Mouse (Mus musculus): ENCODE measurements at regions not wholly inside any gene's neighbourhood (a gene's known extent, or its start where the extent isn't known, plus 50 kb on each side); places are given as distances from the start of the nearest gene placed in this dataset.

DNA sequence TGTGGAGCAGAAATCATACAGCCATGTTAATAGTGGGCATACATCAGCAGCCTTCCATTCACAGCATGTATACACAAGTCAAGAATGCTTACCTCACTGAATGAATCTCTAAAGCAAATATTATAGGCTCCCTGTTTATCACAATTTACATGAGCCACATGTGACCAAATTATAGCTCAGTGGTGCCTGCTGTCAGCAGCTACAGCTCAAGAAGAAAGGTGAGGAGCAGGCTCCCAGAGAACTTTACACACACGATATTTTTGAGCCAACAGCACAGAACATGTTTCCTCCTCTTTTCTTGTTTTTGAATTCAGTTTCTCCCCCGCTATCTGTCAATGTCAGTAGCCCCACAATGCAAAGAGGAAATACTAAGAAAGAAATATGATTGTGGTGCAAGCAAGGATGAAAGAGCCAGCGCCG, 1605.4 kb downstream of the 4930444P10Rik start:
- Histone ChIP-seq H3K27me3 (peaks cover 4% of the 10 kb centered on the region; the same call in 1 of the 2 replicates), H3K9me3 (no peaks in the 10 kb centered on the region), H3K9ac (replicated peaks) (no peak overlapping the region), H3K36me3 (no peaks in the 10 kb centered on the region), H3K4me2 (no peak overlapping the region), H3K4me1 (replicated peaks) (no peaks in the 10 kb centered on the region), H3K27ac (no peak overlapping the region), H3K4me3 (replicated peaks) (no peak overlapping the region)
- 40% methylated on average over 4 of the region's 4 CpGs for WGBS
- no peak for ATAC-seq (ENCODE audit: insufficient number of reproducible peaks, insufficient read depth, low FRiP score, low TSS enrichment, low read depth)

DNA sequence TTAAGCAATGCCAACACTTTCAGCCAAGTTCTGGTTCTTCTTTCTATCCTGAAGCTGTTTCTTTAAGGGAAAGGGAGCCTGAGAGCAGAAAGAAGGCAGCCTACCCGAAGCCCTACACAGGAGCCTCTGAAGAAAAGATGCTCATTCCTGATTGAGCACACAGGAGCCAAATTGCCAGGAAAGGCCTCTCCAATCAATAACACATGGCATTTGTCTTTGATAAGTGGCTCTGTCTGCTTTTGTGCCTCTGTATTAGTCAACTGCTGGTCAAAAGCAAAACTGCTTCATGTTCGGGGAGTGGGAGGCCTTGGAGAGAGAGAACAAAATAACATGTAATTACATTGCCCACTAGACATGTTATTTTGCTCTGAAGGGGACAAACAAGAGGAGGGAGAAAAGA, 1607.4 kb downstream of the 4930444P10Rik start:
- 21% methylated on average over 2 of the region's 2 CpGs for WGBS
- no peak for ATAC-seq (ENCODE audit: insufficient number of reproducible peaks, insufficient read depth, low FRiP score, low TSS enrichment, low read depth)
- Histone ChIP-seq H3K9ac (replicated peaks) (no peak overlapping the region), H3K9me3 (no peaks in the 10 kb centered on the region), H3K27me3 (peaks cover 4% of the 10 kb centered on the region; the same call in 1 of the 2 replicates), H3K36me3 (no peaks in the 10 kb centered on the region), H3K4me2 (no peak overlapping the region), H3K4me3 (replicated peaks) (no peak overlapping the region), H3K4me1 (replicated peaks) (no peaks in the 10 kb centered on the region), H3K27ac (no peak overlapping the region)

DNA sequence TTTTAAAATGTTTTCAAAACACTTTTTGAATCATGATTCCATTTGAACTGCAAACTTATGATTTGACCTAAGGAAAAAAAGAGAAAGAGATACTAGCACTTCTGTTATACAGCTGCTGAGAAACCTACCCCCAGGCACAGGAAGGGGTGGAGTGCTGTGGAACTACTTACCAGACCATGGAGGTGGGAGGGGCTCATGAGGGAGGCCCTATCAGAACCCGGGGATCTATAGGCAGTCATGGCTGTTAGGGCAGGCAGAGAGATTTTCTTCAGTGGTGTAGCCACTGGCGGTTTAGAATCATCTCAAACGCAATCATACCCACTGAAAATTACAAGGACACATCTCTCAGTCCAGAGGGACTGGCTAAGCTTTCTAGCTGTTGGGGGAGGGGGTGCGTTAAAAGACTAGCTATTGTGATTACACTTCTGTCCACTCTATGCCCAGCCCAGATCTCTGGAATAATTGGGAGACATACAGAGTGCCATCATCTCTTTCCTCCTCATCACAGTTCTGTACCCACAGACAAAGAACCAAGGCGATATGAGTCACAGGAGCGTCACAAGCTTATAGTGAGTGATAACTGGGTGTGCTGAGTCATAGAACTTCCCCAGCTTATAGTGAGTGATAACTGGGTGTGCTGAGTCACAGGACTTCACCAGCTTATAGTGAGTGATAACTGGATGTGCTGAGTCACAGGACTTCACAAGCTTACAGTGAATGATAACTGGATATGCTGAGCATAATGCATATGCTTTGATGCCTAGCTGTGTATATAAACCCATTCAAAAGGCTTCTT, 1608.8 kb downstream of the 4930444P10Rik start:
- Histone ChIP-seq H3K4me2 (no peak overlapping the region), H3K27me3 (peaks cover 4% of the 10 kb centered on the region; the same call in 1 of the 2 replicates), H3K36me3 (no peaks in the 10 kb centered on the region), H3K27ac (no peak overlapping the region), H3K9ac (replicated peaks) (no peak overlapping the region), H3K4me3 (replicated peaks) (no peak overlapping the region), H3K4me1 (replicated peaks) (no peaks in the 10 kb centered on the region), H3K9me3 (no peaks in the 10 kb centered on the region)
- no peak for ATAC-seq (ENCODE audit: insufficient number of reproducible peaks, insufficient read depth, low FRiP score, low TSS enrichment, low read depth)
- WGBS: 88% methylated on average over 6 of the region's 6 CpGs

DNA sequence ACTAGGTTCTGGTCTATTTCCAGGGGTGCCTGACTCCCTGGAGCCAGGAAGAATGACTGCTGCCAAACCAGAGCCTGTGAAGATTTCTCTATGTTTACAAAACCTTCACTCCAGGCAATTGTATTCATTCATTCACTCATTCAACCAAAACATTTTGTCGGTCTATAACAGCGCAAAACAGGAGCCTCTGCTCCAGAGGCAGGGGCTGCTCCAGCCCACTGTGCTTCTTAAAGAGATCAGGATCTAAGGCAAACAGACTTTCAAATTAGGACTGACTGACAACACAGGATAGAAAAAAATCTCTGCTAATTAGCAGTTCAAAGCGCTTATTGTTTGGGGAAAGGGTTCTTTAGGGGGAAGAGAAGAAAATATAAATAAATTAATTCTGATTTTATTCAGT, 1620.8 kb downstream of the 4930444P10Rik start:
- no peak overlapping the region for H3K27ac ChIP-seq
- H3K9ac ChIP-seq (replicated peaks): no peak overlapping the region
- H3K27me3 ChIP-seq: no peaks in the 10 kb centered on the region
- no peak overlapping the region for H3K4me2 ChIP-seq
- no peaks in the 10 kb centered on the region for H3K4me1 ChIP-seq (replicated peaks)
- no peaks in the 10 kb centered on the region for H3K9me3 ChIP-seq
- H3K4me3 ChIP-seq (replicated peaks): no peak overlapping the region
- WGBS: 39% methylated on average over 3 of the region's 3 CpGs
- ATAC-seq (ENCODE audit: insufficient number of reproducible peaks, insufficient read depth, low FRiP score, low TSS enrichment, low read depth): no peak
- H3K36me3 ChIP-seq: no peaks in the 10 kb centered on the region

DNA sequence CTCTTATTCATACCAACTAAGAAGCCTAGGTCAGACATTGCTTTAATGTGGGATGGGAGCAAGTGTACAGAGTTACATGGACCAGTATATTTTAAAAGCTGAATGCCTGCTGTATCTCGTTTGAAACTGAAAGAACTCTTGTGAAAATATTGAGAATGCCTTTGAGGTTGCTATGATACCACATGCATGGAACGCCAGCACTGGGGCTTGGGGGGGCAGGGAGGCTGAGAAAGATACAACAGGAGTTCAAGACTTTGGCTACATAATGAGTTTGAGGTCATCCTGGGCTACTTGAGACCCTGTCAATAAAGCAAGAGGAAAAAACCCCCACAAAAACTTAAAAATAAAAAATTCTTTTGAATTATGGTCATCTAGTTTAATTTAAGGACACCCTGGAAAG, 1621.6 kb downstream of the 4930444P10Rik start:
- no peak overlapping the region for H3K4me3 ChIP-seq (replicated peaks)
- no peaks in the 10 kb centered on the region for H3K9me3 ChIP-seq
- WGBS: 76% methylated on average over 2 of the region's 2 CpGs
- no peak overlapping the region for H3K9ac ChIP-seq (replicated peaks)
- no peaks in the 10 kb centered on the region for H3K36me3 ChIP-seq
- H3K27ac ChIP-seq: no peak overlapping the region
- no peak for ATAC-seq (ENCODE audit: insufficient number of reproducible peaks, insufficient read depth, low FRiP score, low TSS enrichment, low read depth)
- H3K27me3 ChIP-seq: no peaks in the 10 kb centered on the region
- H3K4me2 ChIP-seq: no peak overlapping the region
- H3K4me1 ChIP-seq (replicated peaks): no peaks in the 10 kb centered on the region

DNA sequence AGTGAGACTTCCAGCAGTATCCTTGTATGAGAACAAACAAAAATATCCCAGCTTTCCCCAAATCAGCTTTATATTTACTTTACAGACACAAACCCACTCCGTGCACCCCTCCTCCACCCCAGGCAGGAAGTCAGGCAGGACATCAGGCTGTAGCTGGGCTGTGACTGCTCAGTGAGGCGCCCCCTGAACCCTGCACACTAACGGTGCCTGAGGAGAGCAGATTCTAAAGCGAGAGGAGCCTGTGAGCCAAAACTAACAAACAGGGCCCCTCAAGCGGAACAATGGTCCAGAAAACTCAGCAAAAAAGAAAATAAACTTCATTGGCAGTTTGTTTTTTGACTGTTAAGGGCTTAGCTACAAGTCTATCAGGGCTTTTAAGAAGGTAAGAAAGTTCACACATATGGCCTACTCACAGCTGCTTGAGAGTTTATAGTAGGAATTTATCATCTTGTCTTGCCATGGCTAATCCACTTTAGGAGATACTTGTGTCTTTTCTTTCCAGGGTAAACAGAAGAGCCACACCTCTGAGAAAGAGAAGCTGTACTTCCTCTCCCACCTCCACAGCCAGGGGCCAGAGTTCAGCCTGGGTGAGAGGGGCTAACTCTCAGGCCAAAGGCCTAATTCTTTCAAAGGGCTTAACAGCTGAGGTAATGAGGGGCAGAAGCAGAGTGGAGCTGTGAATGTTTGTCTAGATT, 1628.2 kb downstream of the 4930444P10Rik start:
- no peak overlapping the region for H3K27ac ChIP-seq
- no peak overlapping the region for H3K4me2 ChIP-seq
- WGBS: 10% methylated on average over 5 of the region's 5 CpGs
- no peak for ATAC-seq (ENCODE audit: insufficient number of reproducible peaks, insufficient read depth, low FRiP score, low TSS enrichment, low read depth)
- H3K4me3 ChIP-seq (replicated peaks): no peak overlapping the region
- no peaks in the 10 kb centered on the region for H3K9me3 ChIP-seq
- H3K9ac ChIP-seq (replicated peaks): no peak overlapping the region
- no peaks in the 10 kb centered on the region for H3K36me3 ChIP-seq
- H3K4me1 ChIP-seq (replicated peaks): peaks cover 13% of the 10 kb centered on the region
- no peaks in the 10 kb centered on the region for H3K27me3 ChIP-seq

DNA sequence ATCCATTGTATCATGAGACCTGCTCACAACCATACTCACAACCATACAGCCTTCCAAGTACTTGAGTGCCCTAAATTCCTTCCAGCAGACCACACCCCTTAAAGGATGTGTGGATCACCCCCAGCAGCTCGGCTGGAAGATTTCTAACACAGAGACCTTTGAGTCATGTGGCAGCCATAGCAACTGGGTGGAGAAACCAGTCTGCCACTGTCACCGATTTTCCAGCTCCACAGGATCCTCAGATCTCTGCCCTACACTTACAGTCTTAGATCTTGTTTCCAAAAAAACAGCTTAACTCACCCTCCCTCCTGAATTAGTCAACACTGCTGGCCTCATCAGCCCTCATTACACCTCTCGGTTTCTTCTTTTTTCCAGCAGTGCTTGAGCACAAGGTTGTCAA, 1630.6 kb downstream of the 4930444P10Rik start:
- Histone ChIP-seq H3K9me3 (no peaks in the 10 kb centered on the region), H3K4me3 (replicated peaks) (no peak overlapping the region), H3K4me2 (no peak overlapping the region), H3K9ac (replicated peaks) (no peak overlapping the region), H3K36me3 (no peaks in the 10 kb centered on the region), H3K4me1 (replicated peaks) (peaks cover 13% of the 10 kb centered on the region), H3K27me3 (no peaks in the 10 kb centered on the region), H3K27ac (no peak overlapping the region)
- WGBS: 32% methylated on average over 3 of the region's 3 CpGs
- ATAC-seq (ENCODE audit: insufficient number of reproducible peaks, insufficient read depth, low FRiP score, low TSS enrichment, low read depth): no peak

DNA sequence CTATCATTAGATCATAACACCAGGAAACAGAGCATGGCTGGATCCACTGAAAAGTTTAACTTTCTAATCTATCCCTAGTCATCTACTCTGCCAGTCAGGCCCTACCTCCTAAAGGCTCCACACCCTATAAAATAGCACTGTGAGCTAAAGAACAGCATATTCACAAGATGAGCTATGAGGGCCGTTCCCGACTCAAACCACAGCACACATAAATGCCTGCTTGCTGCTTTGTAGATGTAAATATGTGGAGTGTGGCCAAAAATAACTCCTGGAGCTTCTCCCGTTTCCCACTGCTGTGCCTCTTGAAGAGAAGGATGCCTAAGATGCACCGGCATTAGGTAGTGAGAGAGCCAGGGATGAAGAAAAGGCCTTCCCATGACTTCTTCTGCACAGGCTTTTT, 1632.3 kb downstream of the 4930444P10Rik start:
- no peak for ATAC-seq (ENCODE audit: insufficient number of reproducible peaks, insufficient read depth, low FRiP score, low TSS enrichment, low read depth)
- no peak overlapping the region for H3K4me2 ChIP-seq
- WGBS: 61% methylated on average over 4 of the region's 4 CpGs
- H3K27ac ChIP-seq: no peak overlapping the region
- H3K27me3 ChIP-seq: no peaks in the 10 kb centered on the region
- H3K36me3 ChIP-seq: no peaks in the 10 kb centered on the region
- peaks cover 13% of the 10 kb centered on the region for H3K4me1 ChIP-seq (replicated peaks)
- H3K9ac ChIP-seq (replicated peaks): no peak overlapping the region
- H3K4me3 ChIP-seq (replicated peaks): no peak overlapping the region
- no peaks in the 10 kb centered on the region for H3K9me3 ChIP-seq

DNA sequence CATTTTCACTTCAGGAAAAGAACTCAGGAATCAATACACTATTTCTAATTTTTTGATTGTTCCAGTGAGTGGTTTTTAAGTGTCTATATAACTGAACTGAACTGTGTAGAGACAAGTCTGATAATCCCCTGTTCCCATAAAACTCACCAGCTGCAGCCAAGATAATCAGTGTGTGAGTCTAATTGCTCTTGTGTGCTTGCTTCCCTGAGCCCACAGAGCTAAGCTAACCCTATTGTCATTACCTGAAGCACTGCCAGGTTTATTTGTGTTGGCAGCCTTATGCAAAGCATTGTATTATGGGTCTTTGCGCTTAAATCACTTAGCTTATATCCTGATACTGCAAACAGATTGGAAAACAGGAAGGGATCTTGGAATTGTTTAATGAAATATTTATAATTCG, 1663.8 kb downstream of the 4930444P10Rik start:
- H3K27me3 ChIP-seq: no peaks in the 10 kb centered on the region
- H3K4me2 ChIP-seq: no peak overlapping the region
- no peak overlapping the region for H3K9ac ChIP-seq (replicated peaks)
- no peak for ATAC-seq (ENCODE audit: insufficient number of reproducible peaks, insufficient read depth, low FRiP score, low TSS enrichment, low read depth)
- H3K4me1 ChIP-seq (replicated peaks): peaks cover 6% of the 10 kb centered on the region; the same call in 1 of the 2 replicates
- no peaks in the 10 kb centered on the region for H3K36me3 ChIP-seq
- H3K4me3 ChIP-seq (replicated peaks): no peak overlapping the region
- 76% methylated on average over 2 of the region's 2 CpGs for WGBS
- no peaks in the 10 kb centered on the region for H3K9me3 ChIP-seq
- H3K27ac ChIP-seq: no peak overlapping the region

DNA sequence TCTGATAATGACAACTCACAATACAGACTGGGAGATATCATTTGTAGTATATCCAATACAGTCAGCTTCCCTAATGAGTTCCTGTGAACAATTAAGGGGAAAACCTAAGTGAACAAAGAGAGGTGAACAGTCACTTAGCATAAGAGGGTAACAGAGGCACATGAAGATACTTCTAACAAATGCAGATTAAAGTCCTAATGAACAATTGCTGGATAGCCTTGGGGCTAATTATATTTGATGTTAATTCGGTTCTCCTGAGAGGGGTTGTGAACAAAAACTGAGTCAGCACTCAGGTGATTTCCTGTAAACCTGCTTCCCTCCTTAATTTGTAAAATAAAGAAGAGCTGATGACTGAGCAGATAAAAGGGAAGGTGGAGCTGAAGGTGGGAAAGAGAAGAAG, 1672.1 kb downstream of the 4930444P10Rik start:
- ATAC-seq (ENCODE audit: insufficient number of reproducible peaks, insufficient read depth, low FRiP score, low TSS enrichment, low read depth): no peak
- H3K27ac ChIP-seq: no peak overlapping the region
- H3K4me1 ChIP-seq (replicated peaks): peaks cover 6% of the 10 kb centered on the region; the same call in 1 of the 2 replicates
- no peak overlapping the region for H3K4me2 ChIP-seq
- no peaks in the 10 kb centered on the region for H3K9me3 ChIP-seq
- H3K27me3 ChIP-seq: no peaks in the 10 kb centered on the region
- no peaks in the 10 kb centered on the region for H3K36me3 ChIP-seq
- H3K9ac ChIP-seq (replicated peaks): no peak overlapping the region
- 65% methylated on average over 1 of the region's 1 CpGs for WGBS
- H3K4me3 ChIP-seq (replicated peaks): no peak overlapping the region

DNA sequence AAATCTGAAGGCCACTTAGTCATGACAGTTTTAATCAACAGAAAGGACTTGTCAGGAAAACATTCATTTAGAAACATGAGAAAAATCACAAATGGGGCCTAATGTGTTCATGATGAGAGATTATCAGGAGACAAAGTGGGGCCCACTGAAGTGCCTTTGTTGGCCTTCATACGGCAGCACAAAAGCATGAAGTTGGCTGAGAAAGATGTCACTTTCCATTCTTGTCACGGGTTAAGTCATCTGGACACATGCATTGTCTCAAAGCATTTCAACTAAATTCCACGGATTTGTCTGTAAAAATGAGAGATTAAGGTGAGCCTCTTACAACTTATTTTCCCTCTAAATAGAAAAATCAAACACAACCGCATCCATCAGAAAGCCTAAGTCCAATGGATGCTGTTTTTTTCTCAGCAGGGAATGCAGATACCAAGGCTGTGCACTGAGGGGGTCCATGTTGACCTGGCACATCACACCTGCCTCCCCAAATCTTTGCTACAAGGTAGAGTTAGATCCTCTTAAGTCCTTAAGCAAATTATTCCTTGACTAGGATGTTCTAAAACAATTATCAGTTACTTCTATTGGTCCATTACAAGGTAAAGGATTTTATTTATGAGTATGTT, 1679.2 kb downstream of the 4930444P10Rik start:
- H3K9ac ChIP-seq (replicated peaks): no peak overlapping the region
- WGBS: 86% methylated on average over 4 of the region's 4 CpGs
- no peak overlapping the region for H3K27ac ChIP-seq
- no peaks in the 10 kb centered on the region for H3K9me3 ChIP-seq
- no peak for ATAC-seq (ENCODE audit: insufficient number of reproducible peaks, insufficient read depth, low FRiP score, low TSS enrichment, low read depth)
- H3K4me2 ChIP-seq: no peak overlapping the region
- no peaks in the 10 kb centered on the region for H3K27me3 ChIP-seq
- no peaks in the 10 kb centered on the region for H3K36me3 ChIP-seq
- H3K4me3 ChIP-seq (replicated peaks): no peak overlapping the region
- H3K4me1 ChIP-seq (replicated peaks): no peaks in the 10 kb centered on the region
